Mouse (Mus musculus) naive thymus-derived CD4-positive, alpha-beta T cell, adult 2 months (primary cell): Measurements from ENCODE around the gene Glrp1.

Experiments used
- DNase-seq: peaks from one replicate; pipeline ENCODE4 v3.0.0-alpha.2; 2011; ENCODE audit warnings: low read depth

The Glrp1 gene

GRCm38 (mm10) chr1:88492415-88492814 is 17.5 kb downstream of the Glrp1 start:
- DNase-seq: no peak

DNA sequence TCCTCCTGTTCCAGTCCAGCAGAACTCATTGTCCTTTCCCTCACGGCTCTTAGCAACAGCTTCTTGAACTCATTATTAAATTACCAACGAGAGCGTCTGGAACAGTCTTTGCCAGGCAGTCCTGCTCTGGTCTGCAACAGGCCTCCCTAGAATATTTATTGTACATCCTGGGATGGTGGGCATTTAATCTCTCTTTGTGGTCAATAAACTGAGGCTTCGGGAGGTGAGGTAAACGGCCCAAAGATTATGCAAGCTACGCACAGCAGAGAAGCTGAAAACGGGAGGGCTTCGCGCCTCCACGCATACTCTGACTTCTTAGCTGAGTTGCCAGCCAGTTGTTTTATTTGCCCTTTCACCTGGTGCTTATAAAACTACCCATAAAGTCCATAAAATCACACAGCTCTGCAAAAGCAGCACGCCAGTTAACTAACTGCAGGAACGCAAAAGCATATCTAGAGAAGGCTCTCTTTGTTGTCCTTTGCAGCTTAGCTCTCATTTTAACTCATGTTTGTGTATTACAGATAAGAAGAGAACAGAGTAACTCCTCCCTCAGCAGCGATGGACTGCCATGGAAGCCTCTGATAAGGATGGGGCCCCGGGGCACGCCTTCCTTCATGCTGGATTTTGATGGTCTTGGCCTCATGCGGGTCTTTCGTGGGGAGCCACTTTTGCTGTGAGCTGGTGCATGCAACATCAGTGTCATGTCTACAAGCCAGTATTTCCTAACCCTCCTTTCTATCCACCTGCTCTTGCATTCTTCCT is 18.1 kb downstream of the Glrp1 start:
- DNase-seq: no peak

DNA sequence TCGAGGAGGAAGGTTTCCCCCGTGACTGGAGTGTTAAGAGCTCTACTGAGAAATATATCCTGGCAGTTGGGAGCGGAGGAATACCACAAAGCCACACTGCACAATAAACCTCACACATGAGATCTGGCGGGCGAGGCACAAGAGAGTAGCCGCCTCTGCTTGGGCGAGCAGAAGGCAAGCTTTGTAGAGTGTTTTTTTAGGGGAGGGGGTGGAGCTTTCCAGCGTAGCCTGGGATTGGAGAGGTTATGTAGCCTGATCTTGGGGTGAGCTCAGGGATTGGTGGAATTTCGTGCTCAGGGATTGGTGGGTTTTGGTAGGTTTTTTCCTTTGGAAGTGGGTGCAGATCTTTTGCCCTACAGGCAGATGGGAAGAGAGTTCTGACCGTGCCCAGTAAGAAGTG is 19.7 kb downstream of the Glrp1 start:
- DNase-seq: no peak

- DNase-seq: no peak
Measured at GRCm38 (mm10) chr1:88488957-88489356, 20.9 kb downstream of the Glrp1 start.

DNA sequence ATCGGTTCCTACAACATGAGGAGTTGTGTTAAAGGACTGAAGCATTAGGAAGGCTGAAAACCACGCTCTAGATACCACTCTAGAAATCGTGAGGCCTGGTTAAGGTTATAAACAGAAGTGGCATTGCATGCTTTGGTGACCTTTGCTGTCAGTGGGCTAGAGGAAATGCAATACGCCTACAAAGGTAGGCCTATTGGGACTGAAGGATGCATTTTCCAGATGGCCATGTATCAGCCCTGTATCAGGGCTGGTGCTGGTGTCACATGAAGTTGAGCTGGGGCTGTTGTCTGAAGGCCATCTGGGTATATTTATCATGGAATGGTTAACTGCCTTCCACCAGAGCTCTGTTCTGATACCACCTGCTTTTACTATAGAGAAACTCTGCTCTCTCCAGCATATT is 23.5 kb downstream of the Glrp1 start:
- no peak for DNase-seq

DNA sequence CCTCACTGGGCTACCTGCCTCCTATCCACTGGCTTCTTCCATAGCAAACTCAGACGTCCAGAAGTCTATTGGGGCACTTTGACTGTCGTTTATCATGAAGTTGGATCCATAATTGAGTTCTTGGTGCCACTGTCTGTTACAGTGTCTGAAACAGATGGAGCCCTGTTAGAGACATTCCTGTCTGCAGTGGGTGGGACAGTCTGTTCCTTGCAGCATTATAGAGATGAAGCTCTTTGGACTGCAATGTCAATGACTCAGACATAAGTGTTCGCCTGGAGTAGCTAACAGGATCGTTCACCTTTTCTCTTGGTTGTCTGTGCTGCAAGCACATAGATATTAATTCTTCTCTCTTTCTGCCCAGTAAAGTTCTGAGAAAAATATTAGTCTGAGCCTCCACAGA is 25.8 kb downstream of the Glrp1 start:
- DNase-seq: no peak

GRCm38 (mm10) chr1:88482142-88483099 is 27.4 kb downstream of the Glrp1 start:
- DNase-seq: no peak

DNA sequence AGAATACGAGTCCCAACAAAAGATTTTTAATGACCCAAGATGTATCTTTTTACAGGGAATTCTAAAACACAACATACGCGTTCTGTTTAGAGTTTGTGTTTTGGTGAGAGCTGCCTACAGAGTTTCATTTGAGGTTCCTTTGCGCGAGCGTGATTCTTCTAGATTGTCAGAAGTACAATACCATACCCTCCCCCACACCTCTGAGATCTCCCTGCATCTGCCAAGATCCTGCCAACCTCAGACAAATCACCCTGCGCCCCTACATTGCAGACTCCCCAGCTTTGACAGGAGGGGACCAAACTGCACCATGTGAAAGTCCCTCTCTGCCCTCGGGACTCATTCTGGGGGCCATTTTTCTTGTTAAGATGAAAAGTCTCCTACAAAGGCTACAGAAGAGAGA is 29.3 kb downstream of the Glrp1 start:
- peak; percentile 64 for DNase-seq

- DNase-seq: no peak
Measured at GRCm38 (mm10) chr1:88478205-88478604, 31.7 kb downstream of the Glrp1 start.

- no peak for DNase-seq
Measured at GRCm38 (mm10) chr1:88476554-88477085, 33.2 kb downstream of the Glrp1 start.

GRCm38 (mm10) chr1:88475502-88475953 is 34.3 kb downstream of the Glrp1 start:
- DNase-seq: peak; percentile 85

GRCm38 (mm10) chr1:88474598-88474997 is 35.3 kb downstream of the Glrp1 start:
- DNase-seq: peak; percentile 82

- DNase-seq: peak; percentile 57
Measured at GRCm38 (mm10) chr1:88473899-88474298, 36.0 kb downstream of the Glrp1 start.

GRCm38 (mm10) chr1:88472258-88472657 is 37.6 kb downstream of the Glrp1 start:
- DNase-seq: no peak

DNA sequence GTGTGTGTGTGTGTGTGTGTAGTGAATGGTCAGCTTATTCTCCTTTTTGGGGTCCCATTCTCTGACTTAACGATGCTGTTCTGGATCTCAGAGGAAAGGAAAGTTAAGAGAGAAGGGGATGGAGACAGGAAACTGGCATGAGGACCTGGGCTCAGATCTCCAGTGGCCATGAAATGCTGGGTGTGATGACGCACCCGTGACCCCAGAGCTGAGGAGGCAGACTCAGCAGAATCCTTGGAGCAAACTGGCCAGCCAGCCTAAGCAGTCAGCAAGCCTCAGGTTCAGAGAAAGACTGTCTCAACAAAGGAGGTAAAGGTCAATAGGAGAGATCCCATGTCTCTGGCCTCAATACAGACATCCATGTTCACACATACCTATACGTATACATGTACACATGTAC is 40.1 kb downstream of the Glrp1 start:
- DNase-seq: no peak

GRCm38 (mm10) chr1:88468335-88468734 is 41.5 kb downstream of the Glrp1 start:
- DNase-seq: no peak

GRCm38 (mm10) chr1:88467866-88468265 is 42.0 kb downstream of the Glrp1 start:
- no peak for DNase-seq

DNA sequence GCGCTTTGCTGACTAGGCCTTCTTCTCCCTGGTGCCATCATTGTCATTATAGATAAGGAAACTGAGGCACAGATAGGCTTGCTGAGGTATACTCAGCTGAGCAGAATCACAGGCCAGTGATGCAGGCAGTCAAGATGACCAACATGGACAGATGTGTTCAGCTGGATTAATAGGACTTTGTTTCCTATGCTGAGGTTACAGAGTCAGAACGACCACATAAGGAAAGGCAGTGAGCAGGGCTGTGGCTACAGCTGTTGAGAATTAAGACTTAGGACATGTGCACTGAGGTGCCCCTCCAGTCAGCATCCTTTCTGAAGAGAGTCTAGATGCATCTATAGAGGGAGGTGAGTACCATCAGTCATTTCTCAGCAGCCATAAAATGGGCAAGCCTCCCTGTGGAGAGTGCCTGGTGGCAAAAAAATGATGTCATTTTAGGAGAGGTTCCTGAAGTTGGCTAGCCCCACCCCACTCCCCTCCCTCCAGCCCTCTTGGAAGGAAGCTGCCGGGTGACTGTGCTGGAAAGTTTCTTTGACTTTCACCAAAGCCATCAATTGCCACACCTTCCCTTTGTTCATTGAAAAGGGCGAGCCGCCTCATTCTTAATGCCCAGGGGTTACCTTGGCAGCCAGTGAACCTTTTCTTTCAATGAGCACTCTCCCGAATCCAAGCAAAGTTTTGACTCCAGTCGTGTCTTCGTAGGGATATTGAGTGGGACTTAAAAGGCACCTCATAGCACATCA is 43.4 kb downstream of the Glrp1 start:
- no peak for DNase-seq

DNA sequence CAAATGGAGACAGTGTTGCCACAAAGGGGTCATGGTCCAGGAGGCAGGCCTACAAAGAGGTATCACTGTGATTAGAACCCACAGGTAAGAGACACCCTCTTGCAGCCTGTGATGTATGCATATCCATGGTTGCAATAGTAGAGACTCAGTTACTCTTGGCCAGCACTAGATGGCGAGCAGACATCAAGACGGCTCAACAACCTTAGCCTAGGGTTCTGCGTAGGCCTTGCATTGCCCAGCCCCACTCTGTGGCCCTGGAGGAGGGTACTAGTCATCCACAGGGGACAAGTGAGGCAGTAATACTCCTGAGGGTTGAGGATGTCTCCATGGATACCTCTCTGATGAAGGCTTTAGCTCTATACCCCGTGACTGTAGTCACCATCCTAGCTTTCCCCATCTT is 44.1 kb downstream of the Glrp1 start:
- peak; percentile 71 for DNase-seq

GRCm38 (mm10) chr1:88464109-88464905 is 45.6 kb downstream of the Glrp1 start:
- DNase-seq: peak; percentile 6

DNA sequence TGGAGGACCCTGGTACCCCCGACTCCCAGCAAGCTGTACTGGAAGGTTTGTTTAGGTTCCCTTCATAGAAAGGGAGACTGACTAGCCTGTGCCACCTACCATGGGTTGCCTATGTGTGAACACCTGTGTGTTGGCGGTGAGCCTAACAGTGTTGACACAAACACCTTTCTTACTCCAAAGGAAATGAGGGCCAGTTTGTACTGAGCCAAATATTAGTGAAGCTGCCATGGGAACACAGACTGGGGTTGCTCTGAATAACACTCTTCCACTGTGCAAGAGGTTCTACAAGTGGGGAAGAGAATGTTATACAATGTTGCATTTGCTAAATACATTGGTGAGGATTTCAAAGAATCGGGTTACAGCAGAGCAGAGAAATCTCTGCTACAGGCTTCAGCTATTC is 46.6 kb downstream of the Glrp1 start:
- peak; percentile 17 for DNase-seq
